Mouse (Mus musculus) left cerebral cortex, adult 2 months (tissue): ENCODE results near the gene Arfrp1. TPM values are rescaled to one million over a fixed set of nuclear protein-coding genes. Genes with fewer than 3 reads are reported as not detected.

Experiments used
- DNase-seq, 2 experiments: peaks; one replicate each; pipeline ENCODE4 v3.0.0; 2021 to 2022; ENCODE audit warnings: low spot score in 2 of 2, mixed read lengths in 1 of 2; ENCODE audit errors: extremely low spot score in 1 of 2
- H3K27ac ChIP-seq: fragments of 200-600 bp; 2 replicates; pipeline ENCODE4 v1.8.1; 2022
- H3K4me3 ChIP-seq: fragments of 200-600 bp; 2 replicates; pipeline ENCODE4 v1.8.1; 2022
- CTCF ChIP-seq: fragments of 200-600 bp; IDR thresholded peaks from 2 replicates; pipeline ENCODE4 v1.8.1; 2022; ENCODE audit warnings: antibody characterized with exemption, mild to moderate bottlenecking, moderate library complexity
- intact Hi-C: fragments of 180-260 bp; cut with DNase I; formaldehyde crosslinking; loops from one replicate; pipeline ENCODE4 v1.15.1; 2025
- long read RNA-seq, 2 experiments: library from polyadenylated mRNA; stranded (forward); transcript quantifications; one replicate each; pipeline ENCODE4 v2.0.0; 2021; ENCODE audit warnings: borderline mapping rate in 2 of 2
- total RNA-seq, 2 experiments: library from RNA; stranded (reverse); gene quantifications; 2 replicates each; pipeline ENCODE4 v1.2.3; 2021

Gene Arfrp1
- total RNA-seq = 10 to 100 TPM; 45.2 to 51.2 TPM
- long read RNA-seq, experiment 1, transcript Arfrp1-203 (8 exons, 2,447 nt) = major isoform, 11 of 30 reads
- long read RNA-seq, experiment 1, partial matches to known transcripts = 1 of 30 reads
- long read RNA-seq, experiment 1, other reads (novel, unspliced or antisense) = 17 of 30 reads
- long read RNA-seq, experiment 2, transcript Arfrp1-203 (8 exons, 2,447 nt) = major isoform, 5 of 15 reads
- long read RNA-seq, experiment 2, partial matches to known transcripts = 0 of 15 reads
- long read RNA-seq, experiment 2, other reads (novel, unspliced or antisense) = 8 of 15 reads

GRCm38 (mm10) chr2:181364860-181365596 lies at the start of gene Arfrp1, which contains the start of gene Zgpat:
Arfrp1 (minus strand) TSS chr2:181365404.
Zgpat (plus strand) TSS chr2:181364928.
- intact Hi-C loops = no loop called here

GRCm38 (mm10) chr2:181413141-181413540 lies 47.9 kb upstream of the Arfrp1 start:
- DNase-seq = no peak
- intact Hi-C loops = no loop called here
- Histone ChIP-seq H3K27ac (no peak overlapping the region), H3K4me3 (no peak overlapping the region)
- TF ChIP-seq CTCF = no peak

More at GRCm38 (mm10) chr2:181364860-181365596, at the start of gene Arfrp1, which contains the start of gene Zgpat:
- H3K4me3 ChIP-seq = peak within 1 kb of the TSS; percentile 99
- TF ChIP-seq CTCF = no peak; the same call in 1 of the 2 replicates
- H3K27ac ChIP-seq = peak within 1 kb of the TSS; percentile 87
- peak; percentile 91 to 92 for DNase-seq

- TF ChIP-seq CTCF = peak; percentile 86
- DNase-seq = peak; percentile 61 to 69
- intact Hi-C loops = loop anchor here (1.0 kb wide), 1 partner anchor 85 kb away; no protein-coding TSS in a partner anchor
- Histone ChIP-seq H3K4me3 (no peak overlapping the region), H3K27ac (no peak overlapping the region)
Measured at GRCm38 (mm10) chr2:181410760-181411473, 45.7 kb upstream of the Arfrp1 start.

GRCm38 (mm10) chr2:181409643-181410042 lies 44.4 kb upstream of the Arfrp1 start:
- no peak overlapping the region for H3K4me3 ChIP-seq
- no peak for TF ChIP-seq CTCF
- no peak for DNase-seq
- no peak overlapping the region for H3K27ac ChIP-seq
- intact Hi-C loops = no loop called here

- TF ChIP-seq CTCF = no peak
- DNase-seq = no peak
- no peak overlapping the region for H3K27ac ChIP-seq
Measured at GRCm38 (mm10) chr2:181403722-181404121, 38.5 kb upstream of the Arfrp1 start.

GRCm38 (mm10) chr2:181401497-181401896 lies 36.3 kb upstream of the Arfrp1 start:
- Histone ChIP-seq H3K4me3 (no peak overlapping the region), H3K27ac (no peak overlapping the region)
- TF ChIP-seq CTCF = no peak
- no peak for DNase-seq
- intact Hi-C loops = no loop called here

More at GRCm38 (mm10) chr2:181403722-181404121, 38.5 kb upstream of the Arfrp1 start:
- no peak overlapping the region for H3K4me3 ChIP-seq
- intact Hi-C loops = no loop called here

DNA sequence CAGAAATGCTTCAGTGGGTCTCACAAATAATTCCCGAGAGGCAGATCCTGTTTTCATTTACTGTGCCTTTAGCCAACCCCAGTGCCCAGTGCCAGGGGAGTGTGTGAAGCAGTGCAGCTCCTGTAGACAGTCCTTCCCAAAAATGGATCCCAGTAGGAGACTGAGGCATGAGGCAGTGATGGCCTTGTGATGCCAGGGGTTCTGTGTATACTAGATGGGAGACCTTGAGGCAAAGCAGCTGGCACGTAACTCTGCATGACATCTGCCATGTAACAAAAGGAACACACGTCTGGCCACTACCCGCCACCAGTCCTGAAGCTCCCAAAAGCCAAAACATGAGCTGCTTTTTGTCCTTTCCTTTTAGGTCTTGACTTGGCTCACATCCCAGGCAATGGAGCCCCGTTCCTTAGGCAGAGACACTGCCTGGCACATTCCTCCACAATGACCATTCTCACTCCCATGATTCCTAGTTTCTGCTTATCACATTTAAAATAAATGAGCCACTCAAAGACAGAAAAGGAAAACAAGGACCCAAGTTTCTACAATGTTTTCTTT lies 32.1 kb upstream of the Arfrp1 start:
- intact Hi-C loops = no loop called here
- Histone ChIP-seq H3K27ac (no peak overlapping the region), H3K4me3 (no peak overlapping the region)
- no peak for DNase-seq
- no peak for TF ChIP-seq CTCF

DNA sequence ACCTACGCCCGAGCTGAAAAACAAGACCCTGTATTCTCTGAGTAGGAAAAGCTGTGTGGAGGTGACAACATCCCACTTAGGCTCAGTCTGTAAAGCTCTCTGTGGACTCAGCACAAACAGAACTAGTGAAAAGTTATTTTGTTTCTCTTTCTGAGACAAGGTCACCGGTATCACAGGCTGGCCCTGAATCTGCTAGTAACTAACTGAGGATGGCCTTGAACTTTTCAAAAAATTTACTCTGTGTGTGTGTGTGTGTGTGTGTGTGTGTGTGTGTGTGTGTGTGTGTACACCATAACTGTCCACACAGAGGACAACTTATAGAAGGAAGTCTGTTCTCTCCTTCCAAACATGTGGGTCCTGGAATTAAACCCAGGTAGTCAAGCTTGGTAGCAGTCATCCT lies 28.9 kb upstream of the Arfrp1 start:
- TF ChIP-seq CTCF = no peak
- no peak for DNase-seq
- Histone ChIP-seq H3K4me3 (no peak overlapping the region), H3K27ac (no peak overlapping the region)
- intact Hi-C loops = loop anchor here (5.0 kb wide), 2 partner anchors 188 to 203 kb away; partner anchors contain the start of genes Samd10 and Uckl1

GRCm38 (mm10) chr2:181392600-181393213 lies 27.5 kb upstream of the Arfrp1 start:
- intact Hi-C loops = loop anchor here (1.0 to 5.0 kb wide), 3 partner anchors 102 to 205 kb away; partner anchors contain the start of genes Samd10 and Uckl1
- Histone ChIP-seq H3K27ac (no peak overlapping the region), H3K4me3 (no peak overlapping the region)
- peak; percentile 89 for TF ChIP-seq CTCF
- DNase-seq = peak; percentile 79 to 87

DNA sequence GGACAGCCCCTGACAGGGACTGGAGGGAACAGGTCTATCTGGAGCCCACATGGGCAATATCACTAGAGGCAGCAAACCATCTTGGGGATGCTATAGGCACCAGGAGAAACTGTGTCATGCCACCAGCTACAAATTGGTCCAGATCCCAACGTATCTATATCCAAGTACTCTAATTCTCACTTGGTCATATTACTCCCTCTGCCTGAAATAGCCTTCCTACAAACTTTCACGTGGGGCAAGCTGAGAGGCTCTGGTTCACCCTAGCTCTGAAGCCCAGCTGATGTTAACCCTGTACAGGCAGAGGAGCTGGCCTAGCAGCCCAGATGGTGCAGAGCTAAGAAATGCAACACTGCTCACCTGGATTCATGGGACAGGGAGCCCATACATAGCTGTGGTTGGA lies 26.3 kb upstream of the Arfrp1 start:
- DNase-seq = no peak
- H3K4me3 ChIP-seq = no peak overlapping the region
- intact Hi-C loops = loop anchor here (5.0 kb wide), 2 partner anchors 191 to 206 kb away; partner anchors contain the start of genes Samd10 and Uckl1
- no peak overlapping the region for H3K27ac ChIP-seq
- TF ChIP-seq CTCF = no peak

DNA sequence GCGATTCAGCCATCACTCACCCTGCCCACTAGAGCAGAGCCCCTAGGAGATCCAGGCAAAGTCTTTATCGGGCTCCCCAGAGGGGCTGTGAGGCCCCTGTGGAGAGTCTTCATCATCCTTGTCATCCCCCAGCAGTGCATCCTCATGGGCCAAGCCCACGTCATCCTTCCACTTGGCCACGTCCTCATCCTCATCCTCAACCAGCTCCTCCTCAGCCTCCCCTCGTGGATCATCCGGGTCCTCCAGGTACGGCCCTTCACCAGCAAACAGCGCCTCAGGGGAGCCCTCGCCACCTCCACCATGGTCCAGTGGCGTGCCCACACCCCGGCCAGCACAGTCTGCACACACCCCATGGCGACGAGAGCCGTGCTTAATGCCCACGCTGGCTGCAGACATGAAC lies 25.8 kb upstream of the Arfrp1 start:
- intact Hi-C loops = loop anchor here (5.0 kb wide), 2 partner anchors 191 to 206 kb away; partner anchors contain the start of genes Samd10 and Uckl1
- no peak for TF ChIP-seq CTCF

More for the DNA sequence above, 25.8 kb upstream of the Arfrp1 start:
- DNase-seq = no peak
- Histone ChIP-seq H3K27ac (no peak overlapping the region), H3K4me3 (no peak overlapping the region)
